In the genomic region with DNA sequence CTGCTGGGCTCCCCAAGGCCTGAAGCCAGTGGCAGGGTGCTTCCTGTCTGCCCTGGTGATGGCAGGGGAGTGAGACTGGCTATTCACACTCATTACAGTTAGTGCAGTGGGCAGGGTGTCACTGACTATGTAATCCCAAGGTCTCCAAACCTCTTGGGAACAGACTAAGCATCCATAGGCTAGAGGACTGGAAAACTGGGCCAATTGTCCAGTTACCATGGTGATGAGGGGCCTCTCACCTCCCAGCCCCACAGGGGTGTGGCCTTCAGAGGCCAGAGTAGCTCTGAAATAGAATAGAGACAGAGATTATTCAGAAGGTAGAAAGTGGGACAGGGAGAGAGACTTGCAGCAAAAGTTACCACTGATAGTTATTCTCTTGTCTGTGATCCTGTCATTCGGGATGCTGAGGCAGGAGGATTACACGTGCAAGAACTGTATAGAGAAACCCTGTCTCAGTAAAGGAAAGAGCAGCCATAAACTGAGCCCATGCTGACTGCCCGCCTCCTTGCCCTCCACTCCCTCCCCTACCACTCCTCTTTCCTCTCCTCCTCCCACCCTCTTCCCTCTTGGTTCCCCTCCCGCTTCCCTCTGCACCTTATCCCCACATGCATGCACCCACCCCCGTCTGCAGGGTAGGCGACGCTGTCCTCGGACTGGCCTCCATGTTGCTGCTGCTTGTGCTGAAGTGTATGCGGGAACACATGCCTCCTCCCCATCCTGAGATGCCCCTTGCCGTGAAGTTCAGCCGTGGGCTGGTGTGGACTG, we compare ENCODE assay signal across 9 mouse cellular contexts. TPM values are rescaled to one million over a fixed set of nuclear protein-coding genes. Genes with fewer than 3 reads are reported as not detected.
DNase-seq lines count a peak whose midpoint lies in the region; ATAC-seq lines count a peak whose summit lies in the region.
"Had no signal": no experiment of that assay in that cellular context is flagged by ENCODE, and none has a peak within 500 bp of the region (broad histone marks: within the 10 kb centered on the region; RNA-seq: fewer than 3 reads in every experiment).

No protein-coding gene starts in this region.

- peaks cover 5% of the 10 kb centered on the region; the same call in 1 of the 2 replicates for H3K4me1 ChIP-seq in liver, embryonic 11.5 days (replicated peaks; ENCODE audit: control insufficient read depth, insufficient read depth, low read length)
- peaks cover 7% of the 10 kb centered on the region for H3K4me1 ChIP-seq in liver, embryonic 12.5 days

- H3K4me2 ChIP-seq in liver, embryonic 11.5 days: peak overlapping the region; percentile 33
- H3K4me2 ChIP-seq in liver, embryonic 12.5 days: peak overlapping the region; percentile 38

- no peak for DNase-seq in liver, embryonic 11.5 days (ENCODE audit: low spot score)
- DNase-seq in liver: no peak
- peak; percentile 89 for DNase-seq in retina, embryonic 14.5 days (ENCODE audit: low spot score)
- no peak for DNase-seq in left cerebral cortex, postnatal 10 days (ENCODE audit: extremely low spot score in 1 of 2, low spot score in 2 of 2)
- no peak for DNase-seq in adrenal gland, postnatal 25 days
- no peak for DNase-seq in cerebellum, postnatal 4 days (ENCODE audit: low spot score in 2 of 2)

- intact Hi-C loops in left cerebral cortex, postnatal 10 days (cut with DNase I): no loop called here

- H3K36me3 ChIP-seq in liver, embryonic 11.5 days (ENCODE audit: control insufficient read depth, insufficient read depth, low read length): no peaks in the 10 kb centered on the region
- H3K36me3 ChIP-seq in liver, embryonic 12.5 days: peaks cover 11% of the 10 kb centered on the region; the same call in 1 of the 2 replicates

- H3K4me3 ChIP-seq in liver, embryonic 11.5 days (ENCODE audit: low read depth, low read length): no peak overlapping the region
- H3K4me3 ChIP-seq in liver, embryonic 12.5 days: no peak overlapping the region

- no peak overlapping the region; the same call in 1 of the 2 replicates for H3K9ac ChIP-seq in liver, embryonic 11.5 days (ENCODE audit: low read depth, low read length)
- no peak overlapping the region; the same call in 1 of the 2 replicates for H3K9ac ChIP-seq in liver, embryonic 12.5 days

- no peak overlapping the region for H3K27ac ChIP-seq in liver, embryonic 11.5 days (ENCODE audit: low read depth, low read length)
- no peak overlapping the region for H3K27ac ChIP-seq in liver, embryonic 12.5 days

- H3K27me3 ChIP-seq in liver, embryonic 11.5 days (replicated peaks; ENCODE audit: control insufficient read depth, insufficient read depth, low read length): no peaks in the 10 kb centered on the region
- H3K27me3 ChIP-seq in liver, embryonic 12.5 days (replicated peaks): no peaks in the 10 kb centered on the region
- H3K27me3 ChIP-seq: Patski had no signal

- H3K9me3 ChIP-seq in liver, embryonic 11.5 days (ENCODE audit: control insufficient read depth, low read length): no peaks in the 10 kb centered on the region
- H3K9me3 ChIP-seq in liver, embryonic 12.5 days (replicated peaks): no peaks in the 10 kb centered on the region

- peak; percentile 36; the same call in 1 of the 2 replicates for ATAC-seq in liver, embryonic 11.5 days (replicated peaks; ENCODE audit: low FRiP score)
- ATAC-seq in erythroid progenitor cell, adult 5-6 weeks (replicated peaks; ENCODE audit: low FRiP score, poor library complexity, severe bottlenecking): 0 out of 2 replicates have a peak, but pooled peaks have one; percentile 15
- ATAC-seq in liver, embryonic 12.5 days: peak; percentile 30
- ATAC-seq: Patski had no signal

- 36% methylated on average over 11 of the region's 11 CpGs for WGBS in liver, embryonic 11.5 days
- 27% methylated on average over 11 of the region's 11 CpGs for WGBS in liver, embryonic 12.5 days (ENCODE audit: insufficient replicate concordance)

RNA-seq across cellular contexts. Expression of a gene that starts 7.6 kb away (rescaled TPM):
- 4.3 and 5.1 TPM in 2 replicates for polyA plus RNA-seq in liver, embryonic 11.5 days (2014; fragmentation: Nextera tagmentation; extraction: Ambion mirVana)
- total RNA-seq in erythroid progenitor cell, adult 5-6 weeks (2015; ENCODE audit: low replicate concordance): 0.84 TPM in 1 of 2 replicates, not detected in the other
- total RNA-seq in erythroid progenitor cell, adult 5-6 weeks (2017; ENCODE audit: low replicate concordance): not detected in 2 replicates
- polyA plus RNA-seq in liver, embryonic 12.5 days (2016; fragmentation: Nextera tagmentation; extraction: Ambion mirVana): 2.6 and 2.9 TPM in 2 replicates
- total RNA-seq in left cerebral cortex, postnatal 10 days (2021): 1 to 10 TPM; 4.6 to 5.2 TPM
- 9.5 and 13.1 TPM in 2 replicates for total RNA-seq in adrenal gland, postnatal 25 days (2021)

RNA-seq across cellular contexts. Expression of a gene that starts 7.6 kb away (rescaled TPM):
- 4.4 and 5.8 TPM in 2 replicates for polyA plus RNA-seq in liver, embryonic 11.5 days (2014; fragmentation: Nextera tagmentation; extraction: Ambion mirVana)
- total RNA-seq in erythroid progenitor cell, adult 5-6 weeks (2015; ENCODE audit: low replicate concordance): 2.5 and 3.8 TPM in 2 replicates
- 2.3 and 13.5 TPM in 2 replicates for total RNA-seq in erythroid progenitor cell, adult 5-6 weeks (2017; ENCODE audit: low replicate concordance)
- 3.0 and 3.3 TPM in 2 replicates for polyA plus RNA-seq in liver, embryonic 12.5 days (2016; fragmentation: Nextera tagmentation; extraction: Ambion mirVana)
- 1 to 10 TPM; 4.7 to 6.0 TPM for total RNA-seq in left cerebral cortex, postnatal 10 days (2021)
- 21.6 and 26.9 TPM in 2 replicates for total RNA-seq in adrenal gland, postnatal 25 days (2021)

RNA-seq across cellular contexts. Expression of a gene that starts 29.9 kb away (rescaled TPM):
- polyA plus RNA-seq in liver, embryonic 11.5 days (2014; fragmentation: Nextera tagmentation; extraction: Ambion mirVana): 7.6 and 8.0 TPM in 2 replicates
- 83.4 and 100 TPM in 2 replicates for total RNA-seq in erythroid progenitor cell, adult 5-6 weeks (2015; ENCODE audit: low replicate concordance)
- 79.2 and 88.4 TPM in 2 replicates for total RNA-seq in erythroid progenitor cell, adult 5-6 weeks (2017; ENCODE audit: low replicate concordance)
- polyA plus RNA-seq in liver, embryonic 12.5 days (2016; fragmentation: Nextera tagmentation; extraction: Ambion mirVana): 4.0 and 4.6 TPM in 2 replicates
- 1 to 10 TPM; 2.2 to 3.2 TPM for total RNA-seq in left cerebral cortex, postnatal 10 days (2021)
- total RNA-seq in adrenal gland, postnatal 25 days (2021): 36.8 and 46.2 TPM in 2 replicates

RNA-seq across cellular contexts. Expression of a gene that starts 55.4 kb away (rescaled TPM):
- 0.32 and 0.37 TPM in 2 replicates for polyA plus RNA-seq in liver, embryonic 11.5 days (2014; fragmentation: Nextera tagmentation; extraction: Ambion mirVana)
- total RNA-seq in erythroid progenitor cell, adult 5-6 weeks (2015; ENCODE audit: low replicate concordance): not detected in 2 replicates
- not detected in 2 replicates for total RNA-seq in erythroid progenitor cell, adult 5-6 weeks (2017; ENCODE audit: low replicate concordance)
- polyA plus RNA-seq in liver, embryonic 12.5 days (2016; fragmentation: Nextera tagmentation; extraction: Ambion mirVana): 0.23 and 0.26 TPM in 2 replicates
- total RNA-seq in left cerebral cortex, postnatal 10 days (2021): under 1 TPM; 0.32 to 0.34 TPM
- 0.30 and 0.38 TPM in 2 replicates for total RNA-seq in adrenal gland, postnatal 25 days (2021)
